Mouse (Mus musculus): ENCODE results near the gene Enpp4.

DNA sequence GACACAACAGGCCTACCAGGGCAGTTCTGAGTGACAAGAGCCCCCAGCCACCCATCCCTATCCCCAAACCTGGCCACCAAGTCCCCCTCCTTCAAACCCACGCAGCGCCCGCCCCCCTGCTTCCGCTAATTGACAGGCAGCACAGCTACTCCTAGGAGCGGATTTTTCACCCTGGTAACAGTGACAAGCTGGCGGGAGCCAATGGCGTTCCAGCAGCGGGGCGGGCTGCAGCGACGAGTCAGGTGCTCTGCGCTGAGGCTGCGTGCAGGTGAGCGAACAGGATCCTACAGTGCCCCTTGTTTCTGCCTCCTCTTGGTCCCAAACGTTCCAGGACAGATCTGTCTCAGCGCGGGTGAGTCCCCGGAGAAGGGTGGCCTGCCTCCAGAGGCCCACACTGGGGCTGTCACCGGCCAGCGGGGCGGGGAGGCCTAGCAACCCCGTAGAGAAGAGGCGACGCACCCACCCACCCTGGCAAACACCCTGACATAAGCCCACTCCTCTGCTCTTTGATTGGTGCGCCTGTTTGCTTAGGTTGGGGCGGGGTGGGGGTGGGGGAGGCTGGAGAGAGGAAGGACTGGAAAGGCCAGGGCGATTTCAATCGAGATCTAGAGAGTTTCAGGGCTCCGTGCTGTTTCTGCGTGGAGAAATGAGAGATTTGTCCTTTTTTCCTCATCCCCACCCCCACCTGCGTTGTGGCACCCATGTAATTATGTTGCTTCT is 26.8 kb downstream of the Enpp4 start, which contains the start of gene Enpp5:
- TF ChIP-seq POLR2A (IDR thresholded peaks at IDR 0.05; ENCODE audit: low read depth, low read length), result peak; percentile 43; the same call in 1 of the 2 replicates
- no peak for TF ChIP-seq CTCF (IDR thresholded peaks at IDR 0.05; ENCODE audit: borderline replicate concordance, insufficient read depth, low read length)
